Mouse (Mus musculus) gastrocnemius, adult 8-10 months (tissue): ENCODE data around the gene Rhot2. TPM values are rescaled to one million over a fixed set of nuclear protein-coding genes. Genes with fewer than 3 reads are reported as not detected.
A peak's percentile ranks its signal among the peaks of the same experiment; 100 is the strongest.
"Not testable (repeated sequence)": the region's sequence is repeated elsewhere in the genome, so short reads cannot be mapped to it uniquely, and the experiment has no call there.

Experiments used
- DNase-seq, 2 experiments: peaks; one replicate each; pipeline ENCODE4 v3.0.0; 2022; ENCODE audit warnings: low spot score in 2 of 2
- total RNA-seq, 4 experiments: library from RNA; stranded (reverse); gene quantifications; 2 replicates each; pipeline ENCODE4 v1.2.4; 2022

Gene Rhot2
- total RNA-seq, 4 experiments from 2014 or later: 63.3 to 72.7 (median 68.0) TPM

GRCm38 (mm10) chr17:25874721-25875170 is 30.1 kb upstream of the Rhot2 start, which contains the start of gene Mettl26:
TSS of gene Mettl26 (plus strand) at chr17:25875074.
- peak; percentile 83 to 91 for DNase-seq

DNA sequence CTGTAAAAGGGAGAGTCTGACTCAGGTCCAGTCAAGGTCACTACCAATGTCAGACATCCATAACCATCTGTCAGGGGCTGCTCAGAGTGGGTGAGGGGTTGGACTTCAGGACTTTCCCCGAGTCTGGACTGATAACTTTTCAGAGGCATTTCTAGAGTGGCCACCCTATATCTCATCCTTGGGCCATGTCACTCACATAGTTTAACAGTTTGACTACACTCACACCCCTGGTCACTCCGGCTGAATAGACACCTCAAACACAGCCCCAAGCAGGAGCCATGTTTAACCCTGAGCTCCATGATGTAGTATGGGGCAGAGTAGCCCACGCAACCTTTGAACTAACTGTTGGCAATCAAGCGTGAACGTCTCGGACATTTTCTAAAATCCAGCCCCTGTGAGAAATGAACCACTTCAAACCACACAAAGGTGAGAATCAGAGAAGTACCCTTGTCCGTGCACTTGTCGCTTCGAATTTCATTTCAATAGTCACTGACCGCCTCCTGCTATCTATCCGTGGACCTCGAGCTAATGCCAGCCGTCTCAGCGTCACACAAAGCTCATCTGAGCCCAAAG is 29.6 kb upstream of the Rhot2 start:
- no peak for DNase-seq

DNA sequence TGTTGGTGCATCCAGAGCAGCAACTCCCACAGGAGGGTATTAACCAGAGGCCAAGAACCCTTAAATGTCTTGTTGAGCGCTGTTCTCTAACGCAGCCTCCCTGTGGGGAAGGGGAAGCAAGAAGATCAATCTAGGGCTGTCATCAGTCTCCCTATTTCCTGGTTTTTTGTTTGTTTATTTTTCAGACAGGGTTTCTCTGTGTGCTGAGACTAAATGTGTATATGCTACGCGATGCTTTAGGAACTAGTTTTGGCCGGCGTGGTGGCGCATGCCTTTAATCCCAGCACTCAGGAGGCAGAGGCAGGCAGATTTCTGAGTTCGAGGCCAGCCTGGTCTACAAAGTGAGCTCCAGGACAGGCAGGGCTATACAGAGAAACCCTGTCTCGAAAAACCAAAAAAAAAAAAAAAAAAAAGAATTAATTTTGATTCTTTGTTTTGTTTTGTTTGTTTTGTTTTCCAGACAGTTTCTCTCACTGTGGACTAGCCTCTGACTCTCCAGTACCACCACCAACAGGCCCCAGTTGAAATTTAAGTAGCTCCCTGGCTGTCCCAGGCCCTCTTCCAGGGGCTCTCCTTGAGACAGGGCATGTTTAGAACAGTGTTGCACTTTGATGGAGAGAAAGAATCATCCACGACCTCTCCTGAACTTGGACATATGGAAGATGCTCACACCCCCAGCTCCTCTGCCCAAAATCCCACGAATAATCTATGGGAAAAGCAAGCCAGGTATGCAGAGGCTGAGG is 28.9 kb upstream of the Rhot2 start:
- DNase-seq: no peak

DNA sequence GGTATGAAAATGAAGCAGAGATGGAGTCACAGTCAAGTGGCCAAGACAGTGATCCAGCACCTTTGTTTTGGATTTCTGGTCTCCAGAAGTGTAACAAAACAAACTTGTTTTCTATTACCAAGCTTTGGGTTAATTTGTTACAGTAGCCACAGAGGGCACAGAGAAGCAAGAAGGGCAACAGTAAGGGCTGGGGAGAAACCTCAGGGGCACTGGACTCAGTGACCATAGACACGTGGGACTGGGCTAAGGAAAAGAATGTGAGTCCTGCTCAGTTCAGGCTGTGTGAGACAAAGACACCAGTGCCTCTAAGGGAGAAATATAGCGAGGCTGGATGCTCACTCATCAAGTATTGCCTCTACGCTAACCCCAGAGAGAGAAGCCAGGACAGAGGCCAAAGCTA is 28.0 kb upstream of the Rhot2 start:
- no peak for DNase-seq

- not testable (repeated sequence) for DNase-seq
Measured at GRCm38 (mm10) chr17:25871566-25871965, 26.9 kb upstream of the Rhot2 start.

DNA sequence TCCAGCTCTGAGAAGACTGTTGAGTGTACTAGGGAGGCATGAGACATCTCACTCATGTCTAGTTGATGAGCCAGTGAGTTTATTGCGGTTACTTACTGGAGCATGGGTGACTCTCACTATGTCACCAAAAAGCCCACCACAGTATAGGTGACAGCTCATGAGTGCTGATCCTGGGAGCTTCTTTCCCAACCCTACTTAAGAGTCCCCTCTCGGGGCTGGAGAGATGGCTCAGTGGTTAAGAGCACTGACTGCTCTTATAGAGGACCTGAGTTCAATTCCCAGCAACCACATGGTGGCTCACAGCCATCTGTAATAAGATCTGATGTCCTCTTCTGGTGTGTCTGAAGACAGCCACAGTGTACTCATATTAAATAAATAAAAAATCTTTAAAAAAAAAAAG is 25.3 kb upstream of the Rhot2 start:
- DNase-seq: no peak

DNA sequence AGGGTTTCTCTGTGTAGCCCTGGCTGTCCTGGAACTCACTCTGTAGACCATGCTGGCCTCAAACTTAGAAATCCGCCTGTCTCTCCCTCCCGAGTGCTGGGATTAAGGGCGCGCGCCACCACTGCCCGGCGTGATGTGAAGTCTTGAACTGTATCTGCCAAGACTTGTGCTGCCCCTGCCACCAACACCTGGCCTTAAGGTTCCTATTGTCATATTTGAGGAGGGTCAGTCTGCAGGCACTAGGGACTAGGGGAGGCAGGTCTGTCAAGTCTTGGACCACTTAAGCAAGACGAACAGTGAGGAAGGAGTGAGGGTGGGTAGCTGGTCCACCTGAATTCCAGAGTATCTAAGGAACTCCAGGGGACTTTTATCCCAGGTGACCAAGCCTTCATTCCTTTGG is 24.8 kb upstream of the Rhot2 start:
- DNase-seq: no peak

GRCm38 (mm10) chr17:25868601-25869191 is 24.0 kb upstream of the Rhot2 start, which contains the start of gene Mcrip2:
TSS of gene Mcrip2 (minus strand) at chr17:25868764.
- DNase-seq: peak; percentile 77 to 82

- DNase-seq: peak; percentile 46 to 62
Measured at GRCm38 (mm10) chr17:25867836-25868600, 23.4 kb upstream of the Rhot2 start.

DNA sequence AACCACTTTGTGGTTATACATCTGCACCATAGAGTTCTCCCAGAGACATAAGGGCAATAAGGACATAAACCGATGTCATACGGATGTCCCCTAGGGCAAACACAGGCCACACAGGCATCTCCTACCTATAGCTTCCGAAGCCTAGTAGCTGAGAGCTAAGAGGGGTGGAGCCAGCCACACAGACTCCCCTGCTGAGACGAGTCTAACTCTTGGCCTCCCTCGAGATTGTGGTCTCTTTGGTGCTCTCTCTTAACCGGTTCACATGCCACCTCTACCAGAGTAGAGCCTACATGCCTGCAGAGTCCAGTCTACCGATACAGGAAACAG is 22.8 kb upstream of the Rhot2 start:
- DNase-seq: no peak

GRCm38 (mm10) chr17:25866172-25866571 is 21.5 kb upstream of the Rhot2 start:
- DNase-seq: no peak

DNA sequence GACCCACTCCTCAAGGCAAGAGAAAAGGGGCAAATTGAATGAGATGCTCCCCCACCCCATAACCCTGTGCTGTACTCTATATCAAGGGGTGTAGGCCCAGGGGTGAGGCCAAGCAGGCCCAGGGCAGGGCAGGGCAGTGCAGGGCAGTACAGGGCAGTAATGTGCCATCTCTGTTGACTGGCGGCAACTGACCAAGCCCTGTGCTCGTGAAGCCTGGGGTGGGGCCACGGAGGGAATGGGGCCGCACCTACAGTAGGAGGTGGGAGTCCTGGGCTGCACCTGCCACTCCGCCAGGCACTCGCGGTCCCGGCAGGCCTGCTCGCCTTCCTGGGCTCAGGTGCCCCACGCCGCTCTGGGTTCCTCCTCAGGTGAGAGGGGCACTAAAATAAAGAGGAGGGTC is 20.6 kb upstream of the Rhot2 start:
- no peak for DNase-seq

DNA sequence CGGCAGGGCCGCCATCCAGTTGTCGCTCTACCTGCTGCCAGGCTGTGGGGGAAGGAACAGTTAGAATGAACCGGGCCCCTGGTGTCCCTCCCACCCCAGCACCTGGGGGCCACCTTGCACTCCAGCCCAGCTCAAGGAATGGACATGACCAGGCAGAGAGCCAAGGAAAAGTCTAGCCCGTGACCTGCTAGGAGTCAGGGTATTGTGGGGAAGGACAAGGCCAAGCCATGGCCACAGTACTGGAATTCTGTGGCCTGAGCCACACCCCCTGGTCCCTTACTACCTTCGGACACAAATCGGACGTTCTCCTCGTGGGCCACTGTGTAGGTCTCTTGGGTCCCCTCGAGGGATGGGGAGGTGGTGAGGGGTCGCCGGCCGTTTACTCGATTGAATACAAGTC is 19.7 kb upstream of the Rhot2 start:
- no peak for DNase-seq

DNA sequence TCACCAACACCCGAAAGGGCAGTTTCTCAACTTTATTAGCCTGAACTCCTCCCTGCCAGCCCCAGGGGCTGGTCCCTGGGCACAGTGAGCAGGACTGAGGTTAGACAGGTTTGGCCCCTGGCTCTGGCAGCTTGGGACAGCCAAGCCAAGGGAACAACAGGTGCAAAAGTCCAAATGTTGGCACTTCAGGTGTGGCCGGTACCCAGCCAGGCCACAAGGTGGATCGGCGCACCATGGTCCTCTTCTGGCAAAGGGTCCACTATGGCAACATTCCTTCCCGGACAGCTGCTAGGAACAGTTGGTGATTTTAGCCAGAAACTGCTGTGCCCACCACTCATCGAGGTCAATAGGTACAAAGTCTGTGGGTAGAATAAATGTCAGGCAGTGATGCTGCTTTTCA is 19.0 kb upstream of the Rhot2 start:
- no peak for DNase-seq

DNA sequence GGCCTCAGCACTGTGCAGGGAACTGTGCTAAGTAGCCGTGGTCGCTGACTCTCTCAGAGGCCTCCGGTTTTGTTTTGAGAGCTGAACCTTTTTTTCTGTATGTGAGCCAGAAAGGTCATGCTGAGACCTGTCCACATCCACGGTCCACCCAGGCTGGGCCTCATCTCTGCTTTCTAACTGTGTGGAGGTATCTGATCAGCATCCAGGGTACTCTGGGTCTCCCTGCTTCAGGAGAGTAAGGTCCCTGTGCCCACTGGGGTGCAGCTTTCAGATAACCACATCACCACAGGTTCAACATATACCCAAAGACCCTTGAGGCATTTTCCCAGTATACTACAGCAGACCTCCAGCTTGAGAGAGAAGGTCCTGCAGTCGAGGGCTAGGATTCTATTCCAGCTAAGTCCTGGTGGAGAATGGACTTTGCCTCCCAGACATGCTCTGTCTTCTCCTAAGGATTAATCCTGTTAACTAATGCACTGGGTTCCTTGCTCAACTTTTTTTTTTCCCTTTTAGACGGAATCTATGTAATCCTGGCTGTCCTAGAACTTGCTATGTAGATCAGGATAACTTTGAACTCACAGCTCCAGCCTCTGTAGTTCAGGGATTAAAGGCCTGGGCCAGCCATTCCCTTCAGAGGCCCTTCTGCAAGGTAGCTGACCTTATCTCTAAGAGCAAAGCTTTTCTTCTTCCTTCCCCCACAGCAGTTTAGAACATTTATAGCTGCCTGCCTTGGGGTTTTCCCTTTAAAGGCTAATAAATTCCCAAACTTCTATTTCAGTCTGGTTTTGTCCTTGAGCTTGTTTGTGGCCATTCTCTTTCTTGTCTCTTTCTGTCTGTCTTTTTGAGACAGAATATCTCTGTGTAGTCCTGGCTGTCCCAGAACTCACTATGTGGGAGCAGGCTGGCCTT is 17.3 kb upstream of the Rhot2 start:
- no peak for DNase-seq

GRCm38 (mm10) chr17:25860832-25861703 is 16.4 kb upstream of the Rhot2 start, which contains the start of gene Wdr90:
TSS of gene Wdr90 (minus strand) at chr17:25861501.
- DNase-seq: peak; percentile 80 to 84

- no peak for DNase-seq
Measured at GRCm38 (mm10) chr17:25860229-25860628, 15.6 kb upstream of the Rhot2 start.

GRCm38 (mm10) chr17:25843636-25844395 is 835 bp downstream of the Rhot2 start:
- DNase-seq: no peak

DNA sequence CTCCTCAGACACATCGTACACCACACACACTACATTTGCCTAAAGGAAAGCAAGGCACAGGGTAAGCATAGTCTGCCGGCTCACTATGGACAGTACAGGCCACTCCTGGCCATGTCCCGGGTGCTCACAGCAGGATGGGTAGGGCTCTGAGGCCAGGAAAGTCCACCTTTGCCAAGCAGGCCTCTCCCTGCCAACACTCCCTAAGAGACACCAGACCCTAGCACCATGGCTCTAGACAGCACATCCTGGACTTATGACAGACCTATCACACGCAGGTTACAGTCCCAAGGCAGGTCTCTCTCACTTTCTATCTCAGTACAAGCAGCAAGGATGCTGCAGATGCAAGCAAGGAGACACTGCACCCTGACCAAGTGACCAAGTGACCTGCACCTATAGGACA is 1.5 kb downstream of the Rhot2 start:
- no peak for DNase-seq
